Mouse (Mus musculus) hindbrain, embryonic 15.5 days (tissue): ENCODE results near the gene Tbc1d32. TPM values are rescaled to one million over a fixed set of nuclear protein-coding genes. Genes with fewer than 3 reads are reported as not detected.
A peak's percentile ranks its signal among the peaks of the same experiment; 100 is the strongest.

Experiments
- ATAC-seq: fragments of 200-750 bp; cut with Nextera tagmentation; 2 replicates; pipeline ENCODE4 v1.8.0; 2017; ENCODE audit warnings: low read depth, moderate number of reproducible peaks, moderate TSS enrichment; ENCODE audit not compliant: low FRiP score
- H3K27ac ChIP-seq: fragments of 300-500 bp; sonication (generic); replicated peaks from 2 replicates; pipeline ENCODE4 v1.5.1; 2015; ENCODE audit warnings: mild to moderate bottlenecking, inconsistent platforms
- H3K27me3 ChIP-seq: fragments of 300-500 bp; sonication (generic); 2 replicates; pipeline ENCODE4 v1.6.1; 2015; ENCODE audit warnings: control low read depth, inconsistent platforms
- H3K36me3 ChIP-seq: fragments of 300-500 bp; sonication (generic); 2 replicates; pipeline ENCODE4 v1.6.1; 2015; ENCODE audit warnings: control low read depth, inconsistent platforms
- H3K4me1 ChIP-seq: fragments of 300-500 bp; sonication (generic); replicated peaks from 2 replicates; pipeline ENCODE4 v1.6.1; 2015; ENCODE audit warnings: control low read depth, inconsistent platforms
- H3K4me2 ChIP-seq: fragments of 300-500 bp; sonication (generic); 2 replicates; pipeline ENCODE4 v1.6.1; 2015; ENCODE audit warnings: moderate library complexity, mild to moderate bottlenecking, inconsistent platforms
- H3K4me3 ChIP-seq: fragments of 300-500 bp; sonication (generic); 2 replicates; pipeline ENCODE4 v1.5.1; 2015; ENCODE audit warnings: mild to moderate bottlenecking, inconsistent platforms
- H3K9ac ChIP-seq: fragments of 300-500 bp; sonication (generic); 2 replicates; pipeline ENCODE4 v1.6.1; 2015; ENCODE audit warnings: inconsistent platforms
- H3K9me3 ChIP-seq: fragments of 300-500 bp; sonication (generic); 2 replicates; pipeline ENCODE4 v1.6.1; 2016; ENCODE audit warnings: control low read depth, inconsistent platforms
- WGBS: fragments of 180-500 bp; shearing (Covaris S2); methylation state at CpG from one replicate; pipeline ENCODE4 v1.1.7; 2015; 5-methylcytosine and 5-hydroxymethylcytosine counted together
- polyA plus RNA-seq: library from polyadenylated mRNA; unstranded; fragments of >200 nt; fragmentation: Nextera tagmentation; extraction: Ambion mirVana; gene quantifications from 2 replicates; pipeline ENCODE4 v1.2.1, GENCODE M21; 2015

Gene Tbc1d32
- polyA plus RNA-seq, 1 experiment from 2014 or later: 2.7 TPM

DNA sequence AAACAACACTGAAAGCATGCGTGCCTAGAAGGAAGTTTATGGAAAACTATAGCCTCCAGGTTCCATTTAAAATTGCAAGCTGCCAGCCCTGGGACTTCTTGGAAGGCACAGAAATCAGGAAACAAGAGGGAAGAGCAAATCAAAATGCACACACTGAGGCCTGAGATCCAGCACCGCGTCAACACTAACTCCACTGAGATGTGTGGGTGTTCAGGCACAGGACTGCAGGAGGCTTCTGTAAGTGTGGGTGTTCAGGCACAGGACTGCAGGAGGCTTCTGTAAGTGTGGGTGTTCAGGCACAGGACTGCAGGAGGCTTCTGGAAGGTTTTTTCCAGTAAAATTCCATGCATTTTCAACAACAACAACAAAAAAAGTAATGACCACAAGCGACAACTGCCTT is 62.7 kb downstream of the Tbc1d32 start:
- no peak for ATAC-seq
- H3K4me3 ChIP-seq: no peak overlapping the region
- WGBS: 86% methylated on average over 4 of the region's 4 CpGs
- no peaks in the 10 kb centered on the region for H3K4me1 ChIP-seq
- H3K9ac ChIP-seq: no peak overlapping the region
- H3K27ac ChIP-seq: no peak overlapping the region
- no peaks in the 10 kb centered on the region for H3K27me3 ChIP-seq
- 0 out of 2 replicates have a peak, but pooled peaks cover 5% of the 10 kb centered on the region for H3K36me3 ChIP-seq
- no peaks in the 10 kb centered on the region for H3K9me3 ChIP-seq
- no peak overlapping the region for H3K4me2 ChIP-seq

DNA sequence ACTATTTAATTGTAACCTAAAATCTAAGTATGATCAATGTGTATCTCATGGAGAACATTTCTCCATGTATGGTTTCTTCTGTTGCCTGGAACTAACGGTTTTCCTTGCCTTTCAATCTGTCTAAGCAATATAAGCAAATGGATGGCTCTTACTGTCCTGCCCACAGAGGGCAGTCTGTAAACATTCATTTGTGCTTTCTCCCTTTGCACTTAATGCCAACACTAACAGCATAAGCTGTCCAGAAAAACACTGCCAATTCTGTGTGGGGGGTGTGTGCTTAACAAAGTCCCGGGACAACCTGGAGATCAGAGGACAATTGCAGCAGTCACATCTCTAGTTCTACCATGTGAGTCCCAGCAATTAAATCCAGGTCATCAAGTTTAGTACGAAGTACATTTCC is 64.1 kb downstream of the Tbc1d32 start:
- no peak for ATAC-seq
- Histone ChIP-seq H3K9ac (no peak overlapping the region), H3K4me3 (no peak overlapping the region), H3K27ac (no peak overlapping the region), H3K36me3 (peaks cover 6% of the 10 kb centered on the region; the same call in 1 of the 2 replicates), H3K27me3 (no peaks in the 10 kb centered on the region), H3K4me1 (no peaks in the 10 kb centered on the region), H3K4me2 (no peak overlapping the region), H3K9me3 (no peaks in the 10 kb centered on the region)
- 65% methylated on average over 3 of the region's 3 CpGs for WGBS

DNA sequence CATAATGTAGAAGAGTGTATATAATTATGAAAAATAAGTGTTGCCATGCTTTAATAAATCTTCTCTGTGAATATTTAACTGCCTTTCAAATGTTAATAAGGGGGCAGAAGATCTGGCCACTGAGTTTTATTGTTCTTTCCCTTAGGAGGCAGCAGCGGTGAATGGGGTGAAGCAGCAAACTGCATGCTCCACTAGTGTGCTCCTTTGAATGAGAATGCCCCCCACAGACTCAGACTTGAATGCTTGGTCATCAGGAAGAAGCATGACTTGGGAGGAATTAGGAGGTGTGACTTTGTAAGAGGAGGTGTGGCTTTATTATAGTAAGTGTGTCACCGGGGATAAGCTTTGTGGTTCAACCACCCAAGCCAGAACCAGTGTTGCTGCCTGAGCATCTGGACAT is 69.7 kb downstream of the Tbc1d32 start:
- 16% methylated on average over 2 of the region's 2 CpGs for WGBS
- Histone ChIP-seq H3K4me2 (no peak overlapping the region), H3K27ac (no peak overlapping the region), H3K4me1 (no peaks in the 10 kb centered on the region), H3K27me3 (no peaks in the 10 kb centered on the region), H3K36me3 (peaks cover 6% of the 10 kb centered on the region; the same call in 1 of the 2 replicates), H3K9ac (no peak overlapping the region), H3K9me3 (no peaks in the 10 kb centered on the region), H3K4me3 (no peak overlapping the region)
- ATAC-seq: 0 out of 2 replicates have a peak, but pooled peaks have one; percentile 19

DNA sequence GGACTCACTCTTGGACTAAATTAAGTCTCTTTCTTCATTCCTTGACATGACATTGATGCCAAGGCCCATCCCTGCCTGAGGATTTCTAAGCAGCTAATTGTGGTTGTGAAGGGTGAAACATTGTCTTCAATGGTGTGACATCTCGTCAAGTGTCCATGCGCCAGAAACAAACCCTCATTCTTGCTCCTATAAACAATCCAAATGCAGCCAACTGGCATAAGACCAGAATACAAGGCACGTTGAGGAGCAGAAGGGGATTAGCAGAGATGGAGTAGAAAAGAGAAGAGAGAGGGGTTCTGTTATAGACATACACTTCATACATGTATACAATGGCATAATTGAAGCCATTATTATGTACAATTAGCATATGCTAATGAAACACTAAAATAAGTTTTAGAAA is 70.3 kb downstream of the Tbc1d32 start:
- ATAC-seq: peak; percentile 42; the same call in 1 of the 2 replicates
- Histone ChIP-seq H3K4me2 (no peak overlapping the region), H3K9me3 (no peaks in the 10 kb centered on the region), H3K4me3 (no peak overlapping the region), H3K4me1 (no peaks in the 10 kb centered on the region), H3K27me3 (no peaks in the 10 kb centered on the region), H3K9ac (no peak overlapping the region), H3K36me3 (peaks cover 6% of the 10 kb centered on the region; the same call in 1 of the 2 replicates), H3K27ac (no peak overlapping the region)
- WGBS: 19% methylated on average over 3 of the region's 3 CpGs

DNA sequence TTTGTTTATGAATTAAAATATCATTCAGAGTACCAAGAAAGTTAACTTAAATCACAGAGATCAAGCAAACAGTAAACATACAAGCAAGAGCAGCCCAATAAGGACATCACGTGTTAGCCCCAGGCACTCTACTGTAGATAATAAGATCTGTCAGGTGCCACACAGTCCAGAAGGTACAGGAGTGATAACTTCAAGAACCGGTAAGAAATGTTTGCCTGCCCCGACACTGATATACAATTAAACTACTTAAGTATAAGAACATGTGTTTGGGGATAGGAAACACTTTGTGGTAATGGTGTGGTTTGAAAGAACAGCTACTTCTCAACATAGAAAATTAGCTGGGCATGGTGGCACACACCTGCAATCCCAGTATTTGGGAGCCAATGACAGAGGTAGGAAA is 71.5 kb downstream of the Tbc1d32 start:
- whole genome bisulfite sequencing: over 99% methylated on average over 3 of the region's 3 CpGs
- no peak for ATAC-seq
- no peak overlapping the region for H3K27ac ChIP-seq
- H3K9me3 ChIP-seq: no peaks in the 10 kb centered on the region
- H3K27me3 ChIP-seq: no peaks in the 10 kb centered on the region
- H3K4me3 ChIP-seq: no peak overlapping the region
- H3K9ac ChIP-seq: no peak overlapping the region
- peaks cover 6% of the 10 kb centered on the region; the same call in 1 of the 2 replicates for H3K36me3 ChIP-seq
- H3K4me2 ChIP-seq: no peak overlapping the region
- H3K4me1 ChIP-seq: no peaks in the 10 kb centered on the region

DNA sequence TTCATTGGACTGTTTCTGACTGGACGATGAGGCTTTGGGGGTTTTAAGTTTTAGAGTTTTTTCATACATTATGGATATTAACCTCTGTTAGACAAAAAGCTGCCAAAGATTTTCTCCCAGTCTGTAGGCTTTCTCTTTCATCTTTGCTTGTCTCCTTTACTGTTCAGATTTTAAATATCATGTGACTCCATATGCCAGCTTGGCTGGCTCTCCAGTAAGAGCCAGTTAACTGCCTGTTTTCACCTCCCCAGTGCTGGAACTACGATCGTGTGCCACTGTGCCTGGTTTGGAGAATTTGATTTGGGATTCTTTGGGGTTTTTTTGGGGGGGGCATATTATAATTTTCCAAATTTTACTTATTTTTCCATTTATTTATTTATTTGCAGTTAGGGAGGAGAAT is 79.6 kb downstream of the Tbc1d32 start:
- WGBS: 94% methylated on average over 3 of the region's 3 CpGs
- Histone ChIP-seq H3K9me3 (no peaks in the 10 kb centered on the region), H3K4me3 (no peak overlapping the region), H3K36me3 (no peaks in the 10 kb centered on the region), H3K4me1 (no peaks in the 10 kb centered on the region), H3K27ac (no peak overlapping the region), H3K4me2 (no peak overlapping the region), H3K9ac (no peak overlapping the region), H3K27me3 (no peaks in the 10 kb centered on the region)
- ATAC-seq: no peak

DNA sequence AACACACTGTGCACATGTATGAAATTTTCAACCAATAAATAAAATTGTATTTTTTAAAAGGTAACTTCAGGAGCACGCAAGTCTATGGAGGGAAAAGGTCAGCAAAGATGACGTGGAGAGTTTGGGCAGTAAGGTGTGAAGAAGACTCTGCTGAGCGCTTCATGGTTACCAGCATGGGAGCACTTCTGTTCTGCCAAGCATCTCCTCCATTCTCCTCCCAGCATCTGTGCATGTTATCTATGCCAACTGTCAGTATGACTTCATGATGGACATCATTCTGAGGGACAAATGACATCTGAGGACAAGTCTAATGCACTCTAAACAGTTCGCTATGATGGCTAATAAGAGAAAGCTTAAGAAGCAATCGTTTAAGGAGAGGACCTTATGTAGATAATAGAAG is 91.3 kb downstream of the Tbc1d32 start:
- ATAC-seq: no peak
- H3K4me1 ChIP-seq: no peaks in the 10 kb centered on the region
- no peaks in the 10 kb centered on the region for H3K27me3 ChIP-seq
- no peak overlapping the region for H3K4me2 ChIP-seq
- H3K36me3 ChIP-seq: no peaks in the 10 kb centered on the region
- no peaks in the 10 kb centered on the region for H3K9me3 ChIP-seq
- no peak overlapping the region for H3K9ac ChIP-seq
- no peak overlapping the region for H3K4me3 ChIP-seq
- no peak overlapping the region for H3K27ac ChIP-seq
- WGBS: 94% methylated on average over 5 of the region's 5 CpGs

DNA sequence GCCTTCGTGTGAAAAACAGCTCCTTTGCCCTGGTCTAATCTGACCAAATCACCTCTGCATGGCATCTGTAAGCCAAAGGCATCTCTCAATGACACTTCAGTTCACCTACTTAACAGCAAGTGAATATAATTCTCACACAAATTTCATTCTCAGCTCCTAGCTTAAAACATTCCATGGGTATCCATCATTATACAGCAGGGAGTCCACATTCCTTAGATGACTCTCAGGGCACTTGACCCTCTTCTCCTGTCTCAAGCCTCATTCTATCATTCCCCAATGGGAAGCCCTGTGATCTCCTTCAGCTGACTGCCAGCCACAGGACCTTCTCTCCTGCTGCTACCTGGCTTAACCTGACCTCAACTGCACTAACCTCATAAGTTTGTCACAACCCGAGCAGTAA is 98.8 kb downstream of the Tbc1d32 start:
- no peak overlapping the region for H3K4me2 ChIP-seq
- H3K27me3 ChIP-seq: no peaks in the 10 kb centered on the region
- H3K4me1 ChIP-seq: no peaks in the 10 kb centered on the region
- no peaks in the 10 kb centered on the region for H3K36me3 ChIP-seq
- ATAC-seq: no peak
- WGBS: 88% methylated on average over 2 of the region's 2 CpGs
- H3K4me3 ChIP-seq: no peak overlapping the region
- H3K9ac ChIP-seq: no peak overlapping the region
- H3K27ac ChIP-seq: no peak overlapping the region
- no peaks in the 10 kb centered on the region for H3K9me3 ChIP-seq

DNA sequence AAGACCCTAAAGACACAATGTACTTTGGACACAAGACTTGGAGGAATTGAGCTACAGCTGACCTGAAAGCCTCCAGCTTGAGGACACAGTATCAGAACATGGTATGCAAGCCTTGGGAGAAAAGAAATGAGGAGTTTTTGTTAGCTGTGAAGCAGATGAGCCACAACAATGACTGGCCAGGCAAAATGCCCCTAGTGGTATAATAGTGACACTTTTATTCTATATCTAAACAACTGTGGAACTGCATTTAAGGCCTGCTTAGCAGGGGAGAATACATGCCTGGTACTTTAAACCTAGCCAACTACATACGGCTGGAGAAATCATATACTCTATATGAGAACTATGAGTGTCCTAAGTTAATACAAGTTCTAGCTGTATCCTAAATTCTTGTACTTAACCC is 101.5 kb downstream of the Tbc1d32 start:
- Histone ChIP-seq H3K9me3 (no peaks in the 10 kb centered on the region), H3K4me3 (no peak overlapping the region), H3K4me1 (no peaks in the 10 kb centered on the region), H3K4me2 (no peak overlapping the region), H3K27ac (no peak overlapping the region), H3K27me3 (no peaks in the 10 kb centered on the region), H3K9ac (no peak overlapping the region), H3K36me3 (no peaks in the 10 kb centered on the region)
- ATAC-seq: no peak
- 93% methylated on average over 1 of the region's 1 CpGs for WGBS

DNA sequence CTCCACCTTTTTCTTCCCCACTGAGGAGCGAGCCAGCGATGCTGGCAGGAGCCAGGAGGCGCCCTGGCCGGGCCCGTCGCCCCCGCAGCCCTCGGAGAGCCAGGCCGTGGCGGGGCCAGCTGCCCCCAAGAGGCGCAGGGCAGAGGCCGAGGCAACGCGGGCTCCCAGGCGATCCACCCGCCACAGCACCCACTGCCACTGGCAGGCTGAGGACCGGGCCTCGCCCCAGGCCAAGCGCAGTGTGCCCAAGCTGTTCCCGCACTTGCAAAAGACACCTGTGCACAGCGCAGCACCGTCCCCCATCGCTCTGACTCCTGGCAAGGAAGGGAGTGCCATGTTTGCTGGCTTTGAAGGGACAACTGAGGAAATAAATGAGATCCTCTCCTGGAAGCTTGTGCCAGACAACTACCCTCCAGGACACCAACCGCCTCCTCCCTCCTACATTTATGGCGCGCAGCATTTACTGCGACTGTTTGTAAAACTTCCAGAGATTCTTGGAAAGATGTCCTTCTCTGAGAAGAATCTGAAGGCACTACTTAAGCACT is 112.8 kb downstream of the Tbc1d32 start:
- peak overlapping the region; percentile 89 for H3K27ac ChIP-seq
- 10% methylated on average over 27 of the region's 27 CpGs for WGBS
- H3K4me2 ChIP-seq: peak overlapping the region; percentile 87
- ATAC-seq: peak; percentile 84
- H3K36me3 ChIP-seq: no peaks in the 10 kb centered on the region
- no peaks in the 10 kb centered on the region for H3K9me3 ChIP-seq
- H3K4me1 ChIP-seq: peaks cover 11% of the 10 kb centered on the region
- H3K4me3 ChIP-seq: peak overlapping the region; percentile 61
- peak overlapping the region; percentile 69 for H3K9ac ChIP-seq
- 0 out of 2 replicates have a peak, but pooled peaks cover 1% of the 10 kb centered on the region for H3K27me3 ChIP-seq

DNA sequence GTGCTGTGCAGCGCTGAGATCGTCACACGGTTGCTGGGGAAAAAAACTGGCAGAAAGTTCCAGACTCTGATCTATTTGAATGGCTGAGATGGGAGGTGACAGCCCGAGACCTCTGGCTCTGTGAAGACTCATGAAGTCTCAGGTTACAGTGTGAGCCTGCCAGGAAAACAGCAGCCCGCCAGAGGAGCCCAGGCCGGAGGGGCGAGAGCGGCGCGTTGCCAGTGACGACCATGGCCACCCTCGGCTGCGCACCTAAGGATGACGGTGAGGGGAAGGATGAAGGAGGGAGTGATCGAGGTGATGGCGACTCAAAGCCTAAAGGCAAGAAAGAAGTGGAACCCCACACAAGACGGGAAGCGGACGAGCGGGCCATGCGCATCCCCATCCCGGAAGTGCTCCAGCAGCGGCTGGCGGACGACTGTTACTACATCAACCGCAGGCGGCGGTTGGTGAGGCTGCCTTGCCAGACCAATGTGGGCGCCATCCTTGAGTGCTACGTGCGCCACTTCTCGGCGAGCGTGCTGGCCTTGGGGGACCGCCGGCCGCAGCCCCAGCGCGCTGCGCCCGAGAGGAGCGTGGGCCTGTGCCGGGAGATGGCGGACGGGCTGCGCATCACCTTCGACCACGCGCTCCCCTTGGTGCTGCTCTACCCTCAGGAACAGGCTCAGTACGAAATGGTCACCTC is 113.4 kb downstream of the Tbc1d32 start:
- Histone ChIP-seq H3K9ac (peak overlapping the region; percentile 69), H3K36me3 (no peaks in the 10 kb centered on the region), H3K27me3 (no peaks in the 10 kb centered on the region), H3K9me3 (no peaks in the 10 kb centered on the region), H3K4me1 (peaks cover 11% of the 10 kb centered on the region), H3K4me2 (peak overlapping the region; percentile 87), H3K4me3 (peak overlapping the region; percentile 61), H3K27ac (peak overlapping the region; percentile 89)
- ATAC-seq: peak; percentile 95
- under 1% methylated on average over 50 of the region's 50 CpGs for WGBS

DNA sequence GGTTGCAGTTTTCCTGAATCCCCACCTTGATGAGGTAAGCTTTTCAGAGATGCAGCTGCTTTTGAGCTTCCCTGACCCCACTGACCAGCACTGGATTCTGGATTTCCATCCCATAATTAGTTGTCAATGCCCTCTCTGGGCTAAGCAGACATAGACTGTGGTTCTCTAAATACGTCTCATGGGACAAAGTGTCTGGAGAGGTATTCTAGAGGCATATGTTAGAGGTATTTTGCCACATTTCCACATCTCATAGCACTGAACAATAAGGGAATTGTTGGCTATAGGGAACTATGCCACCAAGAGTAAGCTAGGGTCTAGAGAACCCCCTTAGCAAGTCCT is 121.5 kb downstream of the Tbc1d32 start:
- H3K9me3 ChIP-seq: no peaks in the 10 kb centered on the region
- ATAC-seq: no peak
- H3K36me3 ChIP-seq: no peaks in the 10 kb centered on the region
- no peak overlapping the region for H3K27ac ChIP-seq
- H3K9ac ChIP-seq: no peak overlapping the region
- no peaks in the 10 kb centered on the region for H3K4me1 ChIP-seq
- H3K4me2 ChIP-seq: peak overlapping the region; percentile 38
- peak overlapping the region; percentile 22 for H3K4me3 ChIP-seq
- WGBS: 37% methylated on average over 1 of the region's 1 CpGs
- no peaks in the 10 kb centered on the region for H3K27me3 ChIP-seq
